Mouse (Mus musculus): Measurements from ENCODE around the gene Prkar2b.
A peak's percentile ranks its signal among the peaks of the same experiment; 100 is the strongest.

The Prkar2b gene

GRCm38 (mm10) chr12:32061090-32061930, at the start of gene Prkar2b:
Gene Prkar2b (minus strand): TSS chr12:32061296.
- Histone ChIP-seq H3K36me3 (ENCODE audit: insufficient read depth, low read length) (no peaks in the 10 kb centered on the region), H3K27me3 (ENCODE audit: insufficient read depth, low read length) (peaks cover 22% of the 10 kb centered on the region), H3K4me1 (replicated peaks; ENCODE audit: low read depth, low read length) (peaks cover 10% of the 10 kb centered on the region), H3K9me3 (ENCODE audit: low read length) (no peaks in the 10 kb centered on the region), H3K4me3 (replicated peaks; ENCODE audit: low read length) (peak within 1 kb of the TSS; percentile 89)
- TF ChIP-seq POU5F1 (IDR thresholded peaks at IDR 0.05; ENCODE audit: borderline replicate concordance, low read length) (no peak), CTCF (conservative IDR thresholded peaks at IDR 0.05; ENCODE audit: low read length) (no peak), NANOG (IDR thresholded peaks at IDR 0.05; ENCODE audit: borderline replicate concordance, low read length) (no peak)

DNA sequence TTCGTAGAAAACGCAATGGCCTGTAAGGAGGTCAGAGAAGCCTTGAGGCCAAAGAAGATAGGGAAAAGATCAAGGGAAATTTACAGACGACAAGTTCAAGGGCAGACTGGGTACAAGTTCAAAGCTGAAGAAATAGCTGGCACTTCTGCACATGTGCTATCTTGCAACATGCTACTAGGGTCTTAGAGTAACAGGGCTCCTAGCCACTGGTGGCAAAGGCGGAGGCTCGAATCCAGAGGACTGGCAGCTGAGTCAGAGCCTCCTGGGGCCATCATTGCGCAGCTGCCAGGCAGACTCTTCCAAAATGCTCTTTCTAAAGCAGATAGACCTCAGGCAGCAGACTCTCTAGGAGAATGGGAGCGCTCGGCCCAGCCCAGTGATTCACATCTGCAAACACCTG, 48.1 kb upstream of the Prkar2b start:
- Histone ChIP-seq H3K4me3 (replicated peaks; ENCODE audit: low read length) (no peak overlapping the region), H3K9me3 (ENCODE audit: low read length) (no peaks in the 10 kb centered on the region), H3K36me3 (ENCODE audit: insufficient read depth, low read length) (no peaks in the 10 kb centered on the region), H3K4me1 (replicated peaks; ENCODE audit: low read depth, low read length) (peaks cover 9% of the 10 kb centered on the region; the same call in 1 of the 2 replicates), H3K27me3 (ENCODE audit: insufficient read depth, low read length) (no peaks in the 10 kb centered on the region)
- no peak for TF ChIP-seq CTCF (conservative IDR thresholded peaks at IDR 0.05; ENCODE audit: low read length)
- no peak for TF ChIP-seq POU5F1 (IDR thresholded peaks at IDR 0.05; ENCODE audit: borderline replicate concordance, low read length)
- no peak for TF ChIP-seq NANOG (IDR thresholded peaks at IDR 0.05; ENCODE audit: borderline replicate concordance, low read length)

GRCm38 (mm10) chr12:32104955-32105521, 43.9 kb upstream of the Prkar2b start:
- H3K36me3 ChIP-seq (ENCODE audit: insufficient read depth, low read length), result no peaks in the 10 kb centered on the region
- no peaks in the 10 kb centered on the region for H3K4me1 ChIP-seq (replicated peaks; ENCODE audit: low read depth, low read length)
- no peaks in the 10 kb centered on the region for H3K9me3 ChIP-seq (ENCODE audit: low read length)
- TF ChIP-seq CTCF (conservative IDR thresholded peaks at IDR 0.05; ENCODE audit: low read length) (no peak), POU5F1 (IDR thresholded peaks at IDR 0.05; ENCODE audit: borderline replicate concordance, low read length) (no peak)
- no peak overlapping the region for H3K4me3 ChIP-seq (replicated peaks; ENCODE audit: low read length)
- H3K27me3 ChIP-seq (ENCODE audit: insufficient read depth, low read length), result no peaks in the 10 kb centered on the region

DNA sequence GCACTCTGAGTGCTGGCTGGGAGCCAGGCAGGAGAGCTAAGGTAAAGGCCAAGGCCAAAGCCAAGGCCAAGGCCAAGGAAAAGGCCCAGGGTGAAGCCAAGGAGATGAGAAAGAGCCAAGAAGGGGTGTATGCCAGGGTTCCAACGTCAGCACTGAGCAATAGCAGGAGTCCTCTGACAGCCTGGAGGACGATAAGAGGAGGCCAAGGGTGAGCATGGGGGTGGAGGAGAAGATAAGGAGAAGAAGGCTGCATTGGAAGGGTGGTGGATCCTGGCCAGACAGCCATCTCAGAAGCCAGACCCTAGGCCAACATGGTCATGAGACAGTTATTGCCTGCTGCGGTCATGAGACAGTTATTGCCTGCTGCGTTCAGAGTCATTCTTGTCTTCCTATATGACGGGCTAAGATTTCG, 43.4 kb upstream of the Prkar2b start:
- TF ChIP-seq CTCF (conservative IDR thresholded peaks at IDR 0.05; ENCODE audit: low read length) (no peak), NANOG (IDR thresholded peaks at IDR 0.05; ENCODE audit: borderline replicate concordance, low read length) (no peak), POU5F1 (IDR thresholded peaks at IDR 0.05; ENCODE audit: borderline replicate concordance, low read length) (no peak)

DNA sequence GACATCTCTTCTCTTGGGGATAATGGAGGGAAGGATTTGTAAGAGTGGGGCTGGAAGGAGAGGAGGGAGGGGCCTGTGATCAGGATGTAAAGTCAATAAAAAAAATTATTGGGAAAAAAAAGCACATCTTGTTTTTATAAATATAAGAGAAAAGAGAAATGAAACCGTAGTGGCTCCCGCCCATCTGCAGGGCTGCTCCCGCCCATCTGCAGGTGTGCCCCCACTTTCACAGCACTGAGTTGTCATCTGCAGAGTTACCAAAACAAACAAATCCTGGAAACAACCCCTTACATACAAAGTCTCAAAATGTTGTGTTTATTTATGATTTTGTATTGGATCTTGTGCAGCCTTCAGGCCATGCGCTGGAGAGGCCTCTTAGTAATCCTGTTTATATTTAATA, 40.2 kb upstream of the Prkar2b start:
- H3K27me3 ChIP-seq (ENCODE audit: insufficient read depth, low read length), result no peaks in the 10 kb centered on the region
- H3K4me3 ChIP-seq (replicated peaks; ENCODE audit: low read length), result no peak overlapping the region
- no peak for TF ChIP-seq POU5F1 (IDR thresholded peaks at IDR 0.05; ENCODE audit: borderline replicate concordance, low read length)
- no peak for TF ChIP-seq NANOG (IDR thresholded peaks at IDR 0.05; ENCODE audit: borderline replicate concordance, low read length)
- no peak for TF ChIP-seq CTCF (conservative IDR thresholded peaks at IDR 0.05; ENCODE audit: low read length)
- no peaks in the 10 kb centered on the region for H3K9me3 ChIP-seq (ENCODE audit: low read length)
- no peaks in the 10 kb centered on the region for H3K36me3 ChIP-seq (ENCODE audit: insufficient read depth, low read length)
- H3K4me1 ChIP-seq (replicated peaks; ENCODE audit: low read depth, low read length), result no peaks in the 10 kb centered on the region

More for the DNA sequence above, 43.4 kb upstream of the Prkar2b start:
- Histone ChIP-seq H3K9me3 (ENCODE audit: low read length) (no peaks in the 10 kb centered on the region), H3K36me3 (ENCODE audit: insufficient read depth, low read length) (no peaks in the 10 kb centered on the region), H3K4me1 (replicated peaks; ENCODE audit: low read depth, low read length) (no peaks in the 10 kb centered on the region), H3K27me3 (ENCODE audit: insufficient read depth, low read length) (no peaks in the 10 kb centered on the region), H3K4me3 (replicated peaks; ENCODE audit: low read length) (no peak overlapping the region)

GRCm38 (mm10) chr12:32099686-32100206, 38.6 kb upstream of the Prkar2b start:
- H3K36me3 ChIP-seq (ENCODE audit: insufficient read depth, low read length), result no peaks in the 10 kb centered on the region
- H3K4me3 ChIP-seq (replicated peaks; ENCODE audit: low read length), result no peak overlapping the region
- TF ChIP-seq POU5F1 (IDR thresholded peaks at IDR 0.05; ENCODE audit: borderline replicate concordance, low read length) (no peak), NANOG (IDR thresholded peaks at IDR 0.05; ENCODE audit: borderline replicate concordance, low read length) (no peak), CTCF (conservative IDR thresholded peaks at IDR 0.05; ENCODE audit: low read length) (no peak)
- no peaks in the 10 kb centered on the region for H3K4me1 ChIP-seq (replicated peaks; ENCODE audit: low read depth, low read length)
- no peaks in the 10 kb centered on the region for H3K9me3 ChIP-seq (ENCODE audit: low read length)
- H3K27me3 ChIP-seq (ENCODE audit: insufficient read depth, low read length), result no peaks in the 10 kb centered on the region

DNA sequence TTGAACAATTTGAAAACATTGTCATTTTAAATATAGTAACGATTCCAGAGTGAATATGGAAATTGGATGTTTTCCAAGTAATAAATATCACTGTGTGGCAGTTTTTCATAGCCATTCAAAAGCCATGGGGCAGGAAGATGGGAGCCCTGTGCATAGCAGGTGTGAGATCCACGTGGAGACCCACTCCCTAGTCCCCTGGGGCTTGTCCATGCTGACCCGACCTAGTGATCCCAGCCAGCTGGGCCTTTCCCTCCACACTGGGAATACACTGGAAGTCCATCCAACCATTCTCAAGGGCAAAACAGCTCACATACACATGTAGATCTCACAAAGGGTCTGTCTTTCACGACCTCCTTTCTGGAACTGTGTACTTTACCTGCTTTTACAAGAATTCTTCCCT, 37.5 kb upstream of the Prkar2b start:
- no peaks in the 10 kb centered on the region for H3K27me3 ChIP-seq (ENCODE audit: insufficient read depth, low read length)
- H3K4me3 ChIP-seq (replicated peaks; ENCODE audit: low read length), result no peak overlapping the region
- TF ChIP-seq NANOG (IDR thresholded peaks at IDR 0.05; ENCODE audit: borderline replicate concordance, low read length) (no peak), CTCF (conservative IDR thresholded peaks at IDR 0.05; ENCODE audit: low read length) (no peak), POU5F1 (IDR thresholded peaks at IDR 0.05; ENCODE audit: borderline replicate concordance, low read length) (no peak)

GRCm38 (mm10) chr12:32097107-32097506, 36.0 kb upstream of the Prkar2b start:
- no peaks in the 10 kb centered on the region for H3K36me3 ChIP-seq (ENCODE audit: insufficient read depth, low read length)
- no peaks in the 10 kb centered on the region for H3K4me1 ChIP-seq (replicated peaks; ENCODE audit: low read depth, low read length)
- H3K27me3 ChIP-seq (ENCODE audit: insufficient read depth, low read length), result no peaks in the 10 kb centered on the region
- H3K9me3 ChIP-seq (ENCODE audit: low read length), result peaks cover 6% of the 10 kb centered on the region
- TF ChIP-seq CTCF (conservative IDR thresholded peaks at IDR 0.05; ENCODE audit: low read length) (no peak), POU5F1 (IDR thresholded peaks at IDR 0.05; ENCODE audit: borderline replicate concordance, low read length) (no peak), NANOG (IDR thresholded peaks at IDR 0.05; ENCODE audit: borderline replicate concordance, low read length) (no peak)
- no peak overlapping the region for H3K4me3 ChIP-seq (replicated peaks; ENCODE audit: low read length)

More for the DNA sequence above, 37.5 kb upstream of the Prkar2b start:
- no peaks in the 10 kb centered on the region for H3K4me1 ChIP-seq (replicated peaks; ENCODE audit: low read depth, low read length)
- H3K36me3 ChIP-seq (ENCODE audit: insufficient read depth, low read length), result no peaks in the 10 kb centered on the region
- no peaks in the 10 kb centered on the region for H3K9me3 ChIP-seq (ENCODE audit: low read length)

All from E14TG2a.4 (cell line).